Mouse (Mus musculus) heart, embryonic 15.5 days (tissue): ENCODE measurements at regions not wholly inside any gene's neighbourhood (a gene's known extent, or its start where the extent isn't known, plus 50 kb on each side); places are given as distances from the start of the nearest gene placed in this dataset.
"Not testable (repeated sequence)": the region's sequence is repeated elsewhere in the genome, so short reads cannot be mapped to it uniquely, and the experiment has no call there.

Source experiments
- ATAC-seq: fragments of 200-750 bp; cut with Nextera tagmentation; replicated peaks from 2 replicates; pipeline ENCODE4 v1.8.0; 2017; ENCODE audit warnings: low read depth, moderate TSS enrichment; ENCODE audit not compliant: insufficient number of reproducible peaks, insufficient read depth, low FRiP score
- H3K27ac ChIP-seq: fragments of 300-500 bp; sonication (generic); 2 replicates; pipeline ENCODE4 v1.5.1; 2015; ENCODE audit warnings: mild to moderate bottlenecking, inconsistent platforms
- H3K27me3 ChIP-seq: fragments of 300-500 bp; sonication (generic); 2 replicates; pipeline ENCODE4 v1.6.1; 2015; ENCODE audit warnings: inconsistent platforms
- H3K36me3 ChIP-seq: fragments of 300-500 bp; sonication (generic); 2 replicates; pipeline ENCODE4 v1.6.1; 2015; ENCODE audit warnings: mild to moderate bottlenecking, inconsistent platforms
- H3K4me1 ChIP-seq: fragments of 300-500 bp; sonication (generic); replicated peaks from 2 replicates; pipeline ENCODE4 v1.6.1; 2015; ENCODE audit warnings: inconsistent platforms
- H3K4me2 ChIP-seq: fragments of 300-500 bp; sonication (generic); 2 replicates; pipeline ENCODE4 v1.6.1; 2015; ENCODE audit warnings: inconsistent platforms, mild to moderate bottlenecking, moderate library complexity
- H3K4me3 ChIP-seq: fragments of 300-500 bp; sonication (generic); 2 replicates; pipeline ENCODE4 v1.5.1; 2015; ENCODE audit warnings: mild to moderate bottlenecking, inconsistent platforms
- H3K9ac ChIP-seq: fragments of 300-500 bp; sonication (generic); 2 replicates; pipeline ENCODE4 v1.6.1; 2015; ENCODE audit warnings: mild to moderate bottlenecking, inconsistent platforms
- H3K9me3 ChIP-seq: fragments of 300-500 bp; sonication (generic); replicated peaks from 2 replicates; pipeline ENCODE4 v1.6.1; 2016; ENCODE audit warnings: inconsistent platforms
- WGBS: fragments of 180-500 bp; shearing (Covaris S2); methylation state at CpG from one replicate; pipeline ENCODE4 v1.1.7; 2015; ENCODE audit warnings: mixed read lengths; 5-methylcytosine and 5-hydroxymethylcytosine counted together

GRCm38 (mm10) chr6:31135580-31135979 lies 176.7 kb upstream of the Klf14 start:
- no peak overlapping the region for H3K4me2 ChIP-seq
- no peak overlapping the region for H3K4me3 ChIP-seq
- H3K9me3 ChIP-seq = no peaks in the 10 kb centered on the region
- H3K36me3 ChIP-seq = no peaks in the 10 kb centered on the region
- no peak for ATAC-seq
- whole genome bisulfite sequencing = 67% methylated on average over 6 of the region's 6 CpGs
- no peak overlapping the region for H3K9ac ChIP-seq
- H3K27ac ChIP-seq = no peak overlapping the region
- no peaks in the 10 kb centered on the region for H3K27me3 ChIP-seq
- H3K4me1 ChIP-seq = peaks cover 11% of the 10 kb centered on the region

GRCm38 (mm10) chr6:31136895-31137294 lies 178.0 kb upstream of the Klf14 start:
- no peak overlapping the region for H3K4me3 ChIP-seq
- H3K9ac ChIP-seq = no peak overlapping the region
- H3K4me1 ChIP-seq = peaks cover 15% of the 10 kb centered on the region
- no peaks in the 10 kb centered on the region for H3K27me3 ChIP-seq
- no peak overlapping the region for H3K4me2 ChIP-seq
- no peaks in the 10 kb centered on the region for H3K9me3 ChIP-seq
- ATAC-seq = 0 out of 2 replicates have a peak, but pooled peaks have one; percentile 39
- no peak overlapping the region for H3K27ac ChIP-seq
- 59% methylated on average over 4 of the region's 4 CpGs for WGBS
- H3K36me3 ChIP-seq = no peaks in the 10 kb centered on the region

GRCm38 (mm10) chr6:31137351-31137750 lies 178.5 kb upstream of the Klf14 start:
- ATAC-seq = no peak

DNA sequence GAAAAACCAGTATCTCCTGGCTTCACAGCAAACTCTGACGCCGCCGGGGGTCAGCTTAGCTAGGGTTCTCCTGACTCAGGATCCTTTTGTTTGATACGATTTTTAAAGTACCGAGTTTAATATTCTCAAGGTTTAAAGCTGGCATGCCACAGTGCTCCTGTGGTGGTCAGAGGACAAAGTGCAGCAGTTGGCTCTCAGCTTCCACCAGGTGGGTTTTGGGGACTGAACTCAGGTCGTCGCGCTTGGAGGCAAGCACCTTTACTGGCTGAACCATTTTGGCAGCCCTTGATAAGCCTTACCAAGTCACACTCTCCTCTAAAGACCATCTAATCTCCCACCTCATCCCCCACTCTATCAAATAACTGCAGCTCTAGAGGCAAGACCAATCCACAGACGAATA lies 181.1 kb upstream of the Klf14 start:
- ATAC-seq = no peak
- Histone ChIP-seq H3K4me1 (peaks cover 9% of the 10 kb centered on the region; the same call in 1 of the 2 replicates), H3K9ac (no peak overlapping the region), H3K36me3 (no peaks in the 10 kb centered on the region), H3K27me3 (no peaks in the 10 kb centered on the region), H3K9me3 (no peaks in the 10 kb centered on the region), H3K4me3 (no peak overlapping the region), H3K27ac (no peak overlapping the region), H3K4me2 (no peak overlapping the region)
- WGBS = 81% methylated on average over 9 of the region's 9 CpGs

More at GRCm38 (mm10) chr6:31137351-31137750, 178.5 kb upstream of the Klf14 start:
- Histone ChIP-seq H3K9me3 (no peaks in the 10 kb centered on the region), H3K4me1 (peaks cover 15% of the 10 kb centered on the region), H3K27me3 (no peaks in the 10 kb centered on the region), H3K9ac (no peak overlapping the region), H3K36me3 (no peaks in the 10 kb centered on the region), H3K4me3 (no peak overlapping the region), H3K4me2 (no peak overlapping the region), H3K27ac (no peak overlapping the region)
- 65% methylated on average over 8 of the region's 8 CpGs for WGBS

GRCm38 (mm10) chr6:31140593-31140992 lies 181.7 kb upstream of the Klf14 start:
- Histone ChIP-seq H3K4me2 (no peak overlapping the region), H3K27me3 (no peaks in the 10 kb centered on the region), H3K9ac (no peak overlapping the region), H3K4me3 (no peak overlapping the region), H3K4me1 (peaks cover 6% of the 10 kb centered on the region; the same call in 1 of the 2 replicates), H3K27ac (no peak overlapping the region), H3K36me3 (no peaks in the 10 kb centered on the region), H3K9me3 (no peaks in the 10 kb centered on the region)
- ATAC-seq = no peak
- WGBS = 71% methylated on average over 5 of the region's 5 CpGs

GRCm38 (mm10) chr6:31141486-31141885 lies 182.6 kb upstream of the Klf14 start:
- Histone ChIP-seq H3K4me2 (no peak overlapping the region), H3K9ac (no peak overlapping the region), H3K4me1 (0 out of 2 replicates have a peak, but pooled peaks cover 3% of the 10 kb centered on the region), H3K27me3 (no peaks in the 10 kb centered on the region), H3K36me3 (no peaks in the 10 kb centered on the region), H3K9me3 (no peaks in the 10 kb centered on the region), H3K4me3 (no peak overlapping the region), H3K27ac (no peak overlapping the region)
- WGBS = 60% methylated on average over 6 of the region's 6 CpGs
- ATAC-seq = no peak

- H3K9ac ChIP-seq, H3K36me3 ChIP-seq, H3K27ac ChIP-seq, ATAC-seq, H3K4me2 ChIP-seq, H3K4me1 ChIP-seq, H3K9me3 ChIP-seq, H3K4me3 ChIP-seq, H3K27me3 ChIP-seq: not testable (repeated sequence)
- 93% methylated on average over 15 of the region's 15 CpGs for WGBS
Measured at GRCm38 (mm10) chr6:31142479-31143007, 183.7 kb upstream of the Klf14 start.

DNA sequence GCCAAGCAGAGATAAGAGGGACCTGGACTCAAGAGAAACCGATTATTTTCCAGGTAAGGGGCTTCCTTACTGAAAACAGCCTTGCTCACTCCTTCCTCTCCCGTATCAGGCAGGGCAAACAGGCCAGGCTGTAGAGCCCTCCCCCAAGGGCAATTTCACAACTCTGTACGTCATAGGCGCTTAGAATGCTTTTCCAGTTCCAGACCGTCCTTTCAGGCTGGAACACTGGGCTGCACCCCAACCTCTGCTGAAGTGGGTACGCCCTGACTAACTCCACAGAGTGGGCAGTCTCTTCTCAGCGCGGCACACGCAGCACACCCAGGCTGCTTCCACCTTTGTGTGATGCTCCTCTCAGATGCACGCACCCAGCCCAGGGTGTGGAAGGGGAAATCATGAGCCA lies 186.8 kb upstream of the Klf14 start:
- H3K9me3 ChIP-seq = no peaks in the 10 kb centered on the region
- H3K4me1 ChIP-seq = 0 out of 2 replicates have a peak, but pooled peaks cover 6% of the 10 kb centered on the region
- H3K4me2 ChIP-seq = no peak overlapping the region
- H3K27ac ChIP-seq = no peak overlapping the region
- 77% methylated on average over 10 of the region's 10 CpGs for WGBS
- ATAC-seq = no peak
- no peaks in the 10 kb centered on the region for H3K27me3 ChIP-seq
- H3K9ac ChIP-seq = no peak overlapping the region
- no peaks in the 10 kb centered on the region for H3K36me3 ChIP-seq
- H3K4me3 ChIP-seq = no peak overlapping the region

DNA sequence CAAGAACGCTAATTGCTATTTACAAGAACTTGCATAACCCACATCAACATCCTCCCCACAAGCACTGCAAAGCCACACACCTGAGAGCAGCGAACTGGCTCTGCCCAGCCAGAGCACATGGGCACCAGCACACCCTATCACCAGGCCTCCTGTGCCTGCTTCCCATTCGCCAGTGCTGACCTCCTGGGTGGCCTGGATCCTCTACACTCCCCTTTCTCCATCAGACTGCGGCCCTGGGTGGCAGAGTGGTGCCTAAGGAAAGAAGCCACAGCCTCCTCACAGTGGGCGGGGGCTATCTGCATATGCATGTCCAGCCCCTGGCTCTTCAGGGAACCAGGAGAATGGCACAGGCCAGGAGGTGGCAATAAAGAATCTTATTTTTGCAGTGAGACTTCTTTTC lies 187.9 kb upstream of the Klf14 start:
- Histone ChIP-seq H3K27ac (no peak overlapping the region), H3K36me3 (no peaks in the 10 kb centered on the region), H3K4me3 (no peak overlapping the region), H3K4me1 (0 out of 2 replicates have a peak, but pooled peaks cover 3% of the 10 kb centered on the region), H3K4me2 (no peak overlapping the region), H3K9ac (no peak overlapping the region), H3K27me3 (no peaks in the 10 kb centered on the region), H3K9me3 (no peaks in the 10 kb centered on the region)
- no peak for ATAC-seq
- 54% methylated on average over 5 of the region's 5 CpGs for WGBS

DNA sequence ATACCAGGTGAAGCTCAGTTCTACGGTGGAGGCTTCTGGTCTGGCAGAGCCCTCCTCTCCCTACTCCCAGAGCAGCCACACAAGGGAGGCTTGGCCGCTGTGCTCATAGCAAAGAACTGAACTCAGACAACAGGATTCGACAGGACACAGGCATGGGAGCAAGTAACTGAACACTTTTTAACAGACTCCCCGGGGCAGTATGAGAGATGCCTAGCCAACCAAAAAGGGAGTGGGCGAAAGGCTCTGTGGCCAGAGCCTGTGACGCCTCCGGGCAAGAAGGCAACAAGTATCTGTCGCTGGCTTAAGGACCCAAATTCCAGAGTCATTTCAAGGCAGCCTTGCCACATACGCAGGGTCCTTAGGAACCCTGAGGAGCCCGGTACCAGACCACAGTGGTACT lies 188.8 kb upstream of the Klf14 start:
- H3K9ac ChIP-seq = no peak overlapping the region
- no peak for ATAC-seq
- no peaks in the 10 kb centered on the region for H3K36me3 ChIP-seq
- no peak overlapping the region for H3K4me2 ChIP-seq
- WGBS = 70% methylated on average over 10 of the region's 10 CpGs
- H3K9me3 ChIP-seq = no peaks in the 10 kb centered on the region
- H3K27me3 ChIP-seq = no peaks in the 10 kb centered on the region
- no peak overlapping the region for H3K4me3 ChIP-seq
- no peak overlapping the region for H3K27ac ChIP-seq
- 0 out of 2 replicates have a peak, but pooled peaks cover 3% of the 10 kb centered on the region for H3K4me1 ChIP-seq

DNA sequence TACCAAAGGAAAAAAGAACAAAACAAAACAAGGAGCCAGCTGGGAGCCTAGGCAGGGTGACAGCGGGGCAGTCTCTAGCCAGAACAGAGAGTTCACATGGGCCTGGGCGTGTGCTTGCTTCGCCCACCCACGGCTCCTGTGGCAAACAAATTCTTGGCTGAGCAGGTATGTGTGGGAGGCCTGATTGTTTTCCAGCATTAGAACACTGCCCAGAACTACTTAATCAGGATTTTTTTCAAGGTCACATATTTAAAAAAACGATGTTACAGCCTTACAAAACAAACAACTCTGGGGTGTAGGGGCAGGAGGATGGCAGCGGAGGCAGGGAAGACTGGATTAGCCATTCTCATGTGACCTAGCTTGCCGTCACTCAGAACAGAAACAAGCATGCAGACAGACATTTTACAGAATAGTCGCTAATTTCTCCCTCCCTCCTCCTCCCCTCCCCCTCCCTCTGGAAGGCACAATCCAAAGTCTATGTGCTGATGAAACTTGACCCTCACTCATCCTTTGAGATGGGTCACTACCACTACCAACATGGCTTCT lies 189.5 kb upstream of the Klf14 start:
- WGBS = 63% methylated on average over 8 of the region's 8 CpGs
- H3K9ac ChIP-seq = no peak overlapping the region

GRCm38 (mm10) chr6:31149164-31149563 lies 190.3 kb upstream of the Klf14 start:
- no peaks in the 10 kb centered on the region for H3K9me3 ChIP-seq
- H3K36me3 ChIP-seq = no peaks in the 10 kb centered on the region
- WGBS = 87% methylated on average over 6 of the region's 6 CpGs
- no peak overlapping the region for H3K27ac ChIP-seq
- no peaks in the 10 kb centered on the region for H3K27me3 ChIP-seq
- no peak for ATAC-seq
- H3K4me2 ChIP-seq = no peak overlapping the region
- 0 out of 2 replicates have a peak, but pooled peaks cover 3% of the 10 kb centered on the region for H3K4me1 ChIP-seq
- H3K4me3 ChIP-seq = no peak overlapping the region
- no peak overlapping the region for H3K9ac ChIP-seq

More for the DNA sequence above, 189.5 kb upstream of the Klf14 start:
- no peaks in the 10 kb centered on the region for H3K27me3 ChIP-seq
- H3K4me3 ChIP-seq = no peak overlapping the region
- H3K4me1 ChIP-seq = 0 out of 2 replicates have a peak, but pooled peaks cover 3% of the 10 kb centered on the region
- no peaks in the 10 kb centered on the region for H3K36me3 ChIP-seq
- H3K27ac ChIP-seq = no peak overlapping the region
- no peak for ATAC-seq
- H3K9me3 ChIP-seq = no peaks in the 10 kb centered on the region
- H3K4me2 ChIP-seq = no peak overlapping the region
